Mouse (Mus musculus) layer of hippocampus, adult 18-20 months (tissue): ENCODE measurements at regions not wholly inside any gene's neighbourhood (a gene's known extent, or its start where the extent isn't known, plus 50 kb on each side); places are given as distances from the start of the nearest gene placed in this dataset.

ENCODE experiments used
- DNase-seq, 2 experiments: peaks; one replicate each; pipeline ENCODE4 v3.0.0; 2022; ENCODE audit warnings: low spot score in 2 of 2

DNA sequence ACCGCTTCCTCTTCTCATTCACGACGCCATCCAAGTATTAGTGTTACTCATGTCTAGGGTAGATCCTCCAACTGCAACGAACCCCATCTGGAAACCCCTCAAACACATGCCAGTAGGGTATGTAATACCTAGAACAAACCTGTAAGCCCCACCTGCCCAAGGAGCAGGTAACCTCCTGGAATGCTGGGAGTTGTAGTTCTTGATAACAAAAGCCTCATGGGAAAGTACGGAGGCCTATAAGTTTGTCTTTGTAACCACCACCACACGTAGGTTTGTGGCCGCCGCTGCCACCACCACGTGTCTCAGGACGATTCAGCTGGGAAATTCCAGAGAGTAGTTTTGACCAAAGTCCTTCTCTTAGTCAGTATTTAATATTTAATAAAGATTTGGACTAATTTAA lies 107.4 kb upstream of the Unc5b start:
- no peak for DNase-seq

DNA sequence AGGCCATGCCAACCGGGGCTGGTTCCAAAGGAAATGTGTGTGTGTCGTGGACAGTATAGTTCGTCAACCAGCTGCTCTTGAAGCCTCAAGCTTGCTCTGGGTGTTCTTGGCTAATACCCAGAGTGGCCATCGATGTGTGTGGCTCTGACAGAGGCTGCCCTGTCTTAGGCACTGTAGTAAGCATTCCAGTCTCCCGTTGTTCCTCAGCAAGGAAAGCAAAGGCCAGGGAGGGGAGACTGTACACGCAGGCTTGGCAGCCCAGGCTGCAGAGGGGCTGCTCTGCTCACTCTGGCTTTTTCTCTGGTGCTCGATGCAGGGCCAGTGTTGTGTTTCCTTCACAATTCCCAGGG lies 106.1 kb upstream of the Unc5b start:
- no peak for DNase-seq

GRCm38 (mm10) chr10:60936659-60937516 lies 105.5 kb upstream of the Unc5b start:
- DNase-seq: no peak

GRCm38 (mm10) chr10:60934297-60935286 lies 103.2 kb upstream of the Unc5b start:
- DNase-seq: peak; percentile 25 to 31

DNA sequence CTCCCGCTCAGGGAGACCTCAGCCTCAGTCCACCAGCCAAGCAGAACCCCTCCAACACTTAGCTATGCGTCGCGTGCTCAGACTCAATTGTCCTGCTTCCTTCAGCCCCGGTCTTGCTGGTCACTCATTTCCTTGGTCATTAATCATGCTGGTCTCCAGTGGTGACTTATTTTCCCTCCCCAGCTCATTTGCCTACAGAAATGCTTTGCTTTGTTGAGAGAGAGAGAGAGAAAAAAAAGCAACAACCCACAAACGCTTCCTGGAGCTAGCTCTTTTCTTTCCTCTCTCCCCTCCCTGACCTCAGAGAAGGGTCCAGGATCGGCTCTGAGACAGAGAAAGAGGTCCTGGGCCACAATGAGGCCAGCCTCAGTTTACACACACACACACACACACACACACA lies 102.5 kb upstream of the Unc5b start:
- DNase-seq: no peak

- no peak for DNase-seq
Observed at GRCm38 (mm10) chr10:60932855-60933254, 101.5 kb upstream of the Unc5b start.

GRCm38 (mm10) chr10:60931891-60932378 lies 100.6 kb upstream of the Unc5b start:
- no peak for DNase-seq

- DNase-seq: no peak
Observed at GRCm38 (mm10) chr10:60928646-60929045, 97.3 kb upstream of the Unc5b start.

- DNase-seq: no peak
Observed at GRCm38 (mm10) chr10:60928164-60928563, 96.8 kb upstream of the Unc5b start.

- DNase-seq: no peak
Observed at GRCm38 (mm10) chr10:60926632-60927031, 95.3 kb upstream of the Unc5b start.

DNA sequence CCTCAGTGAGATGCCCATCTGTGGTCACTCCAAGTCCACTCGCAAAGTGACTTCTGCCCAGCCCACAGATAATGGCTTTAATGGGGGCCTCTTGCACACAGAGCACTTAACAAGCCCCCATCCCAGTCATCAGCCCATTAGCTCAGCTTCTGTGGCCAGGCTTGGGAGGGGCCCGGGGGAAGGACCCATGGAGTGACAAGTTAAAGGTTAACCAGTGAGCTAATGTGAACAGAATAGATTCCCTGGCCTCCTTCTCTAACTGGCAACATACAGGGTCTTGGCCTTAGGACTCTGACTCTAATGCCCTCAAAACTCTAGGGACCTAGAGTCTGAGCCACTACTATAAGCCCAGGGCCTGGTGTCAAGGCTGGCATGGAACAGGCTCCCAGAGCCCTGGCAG lies 94.3 kb upstream of the Unc5b start:
- DNase-seq: no peak

DNA sequence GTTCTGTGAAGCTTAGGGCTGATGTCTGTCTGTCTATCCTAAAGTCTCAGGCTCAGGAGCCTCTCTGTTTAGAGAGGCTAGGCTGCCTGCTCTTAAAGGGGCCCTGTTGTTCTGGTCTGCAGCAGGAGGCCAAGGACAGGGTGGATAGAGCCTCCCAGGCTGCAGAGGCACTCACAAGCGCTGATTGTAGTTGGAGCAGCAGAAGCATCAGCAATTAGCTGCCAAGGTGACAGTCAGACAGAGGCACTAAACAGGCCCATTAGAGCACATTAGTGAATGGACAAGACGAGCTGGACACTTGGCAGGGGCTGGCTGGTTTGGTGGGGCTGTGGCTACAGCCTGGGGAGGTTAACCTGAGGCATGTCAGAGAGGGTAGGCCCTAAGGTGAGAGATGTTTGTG lies 93.8 kb upstream of the Unc5b start:
- no peak for DNase-seq

DNA sequence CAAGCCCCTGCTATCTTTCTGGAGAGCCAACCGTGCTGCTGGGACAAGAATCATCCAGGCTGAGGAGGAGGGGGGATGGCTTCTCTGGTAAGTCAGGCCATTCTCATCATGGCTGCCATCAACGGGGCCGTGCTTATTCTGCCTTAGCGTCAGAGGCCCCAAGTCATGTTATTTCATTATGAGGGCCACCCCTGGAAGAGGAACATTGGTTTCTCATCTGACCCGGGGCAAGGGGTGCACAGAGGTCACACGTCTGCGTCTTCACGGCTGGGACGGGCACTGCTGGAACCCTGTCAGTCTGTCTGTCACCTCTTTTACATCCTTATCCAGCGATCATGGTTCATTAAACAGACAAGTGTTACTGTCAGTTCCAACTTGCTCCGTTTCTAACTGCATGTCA lies 92.4 kb upstream of the Unc5b start:
- no peak for DNase-seq

GRCm38 (mm10) chr10:60920621-60921020 lies 89.2 kb upstream of the Unc5b start:
- DNase-seq: no peak

DNA sequence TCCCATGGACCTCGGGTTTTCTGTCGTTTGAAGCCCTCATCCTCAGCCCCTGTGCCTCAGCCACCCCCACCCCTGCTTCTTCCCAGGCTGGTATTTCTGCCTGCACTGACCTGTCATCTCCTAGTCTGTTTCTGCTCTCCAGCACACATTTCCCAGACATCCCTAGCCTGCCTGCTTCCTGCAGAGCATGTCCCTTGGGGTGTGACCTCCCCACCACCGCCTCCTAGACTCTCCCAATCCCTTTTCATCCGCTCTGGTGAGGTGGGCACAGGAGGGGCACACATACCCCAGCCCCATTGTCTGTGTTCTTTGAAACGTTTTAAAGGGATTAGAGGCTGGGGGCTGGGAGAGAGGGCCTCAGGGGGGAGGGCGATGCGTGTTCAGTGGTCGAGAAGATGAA lies 86.6 kb upstream of the Unc5b start:
- DNase-seq: no peak

DNA sequence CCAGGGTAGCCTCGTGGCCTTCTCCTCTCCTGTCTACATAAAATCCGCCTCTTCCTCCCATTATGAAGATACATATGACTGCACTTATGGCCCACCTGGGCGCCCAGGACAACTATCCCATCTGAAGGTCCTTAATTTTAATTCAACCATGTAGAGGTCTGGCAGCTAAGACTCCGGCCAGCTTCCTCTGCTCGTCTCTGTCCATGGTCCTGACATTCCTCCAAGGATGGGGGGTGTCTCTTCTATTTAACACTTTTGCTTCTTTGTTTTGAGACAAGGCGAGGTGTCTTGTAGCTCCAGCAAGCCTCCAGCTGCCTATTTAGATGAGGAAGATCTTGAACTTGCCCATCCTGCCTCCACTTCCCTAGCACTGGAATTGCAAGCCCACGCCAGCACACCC lies 83.0 kb upstream of the Unc5b start:
- no peak for DNase-seq

DNA sequence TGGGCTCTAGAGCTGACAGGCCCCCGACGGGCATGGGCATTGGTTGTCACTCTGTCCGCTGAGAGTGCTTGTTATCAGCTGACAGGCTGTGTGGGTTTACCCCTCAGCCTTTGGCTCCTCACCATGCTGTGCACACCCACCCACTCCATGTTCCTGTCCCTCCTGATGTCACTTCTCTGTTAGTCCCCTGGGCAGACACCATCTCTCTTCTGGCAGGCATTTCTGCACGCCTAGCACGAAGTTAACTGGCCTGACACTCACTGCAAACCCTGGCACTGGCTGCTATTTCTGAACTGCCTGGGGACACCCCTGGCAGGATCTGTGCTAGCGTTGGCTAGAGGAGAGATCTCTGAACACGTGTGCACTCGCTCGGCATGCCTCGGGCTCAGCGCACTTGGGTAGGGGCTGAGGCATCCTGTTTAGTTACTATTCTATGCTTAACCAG lies 82.1 kb upstream of the Unc5b start:
- DNase-seq: no peak

DNA sequence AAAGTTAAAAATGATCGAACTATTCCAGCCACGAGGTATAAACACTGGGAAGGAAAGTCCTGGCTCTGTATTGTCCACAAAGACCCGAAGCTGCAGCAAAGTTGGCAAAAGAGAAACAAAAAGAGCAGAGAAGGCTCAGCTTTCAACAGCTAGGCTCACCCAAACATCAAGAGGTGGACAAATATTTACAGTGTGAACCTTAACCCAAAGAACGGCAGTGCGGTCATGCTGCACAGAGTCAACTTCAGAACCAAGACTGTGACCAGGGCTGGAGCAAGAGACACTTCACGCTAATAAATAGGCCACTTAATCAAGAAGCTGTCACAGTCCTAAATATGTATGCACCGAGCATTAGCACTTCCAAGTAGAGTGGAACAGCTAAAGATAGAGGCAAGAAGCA lies 73.0 kb upstream of the Unc5b start:
- no peak for DNase-seq

DNA sequence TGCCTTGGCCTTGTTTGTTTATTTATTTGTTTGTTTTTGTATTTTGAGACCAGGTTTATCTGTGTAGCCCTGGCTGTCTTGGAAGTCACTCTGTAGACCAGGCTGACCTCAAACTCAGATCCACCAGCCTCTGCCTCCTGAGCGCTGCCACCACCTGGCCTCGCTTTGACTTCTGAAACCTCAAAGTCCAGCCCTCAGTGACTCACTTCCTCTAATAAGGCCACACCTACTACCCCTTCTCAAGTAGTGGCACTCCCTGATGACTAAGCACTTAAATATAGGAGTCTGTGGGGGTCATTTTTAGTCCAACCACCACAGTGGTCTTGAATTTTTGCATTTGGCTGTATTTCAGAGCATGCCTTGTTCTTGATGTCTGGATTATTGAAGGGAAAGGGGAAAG lies 69.6 kb upstream of the Unc5b start:
- DNase-seq: no peak

GRCm38 (mm10) chr10:60893810-60894147 lies 62.4 kb upstream of the Unc5b start:
- no peak for DNase-seq

DNA sequence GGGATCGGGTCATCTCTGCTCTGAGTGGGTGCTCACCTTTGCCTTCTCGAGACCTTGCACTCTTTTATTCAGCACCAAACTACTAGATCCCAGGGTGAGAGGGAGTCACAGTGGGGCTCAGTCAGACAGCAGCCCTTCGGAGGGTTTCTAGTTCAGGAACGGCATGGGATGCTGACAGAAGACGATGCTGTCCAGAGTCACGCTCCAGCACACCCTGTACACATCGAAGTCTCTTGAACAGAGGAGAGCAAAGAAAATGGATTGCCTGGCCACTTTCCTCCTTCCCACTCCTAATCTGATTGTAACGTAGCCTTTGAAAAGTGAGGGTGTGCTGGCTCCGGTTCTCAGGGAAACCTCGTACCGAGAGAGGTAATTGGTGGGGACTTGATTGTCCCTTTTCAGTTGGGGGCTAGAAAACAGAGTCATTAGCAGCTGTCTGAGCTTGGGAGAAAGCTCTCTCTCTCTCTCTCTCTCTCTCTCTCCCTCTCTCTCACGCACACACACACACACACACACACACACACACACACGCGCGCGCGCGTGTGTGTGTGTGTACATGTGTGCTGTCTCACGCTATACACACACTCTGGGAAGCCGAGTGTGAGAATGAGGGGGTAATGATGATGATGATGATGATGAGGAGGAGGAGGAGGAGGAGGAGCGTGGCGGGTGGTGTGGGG lies 61.9 kb upstream of the Unc5b start:
- DNase-seq: no peak

- DNase-seq: no peak
Observed at GRCm38 (mm10) chr10:60892730-60893129, 61.3 kb upstream of the Unc5b start.
